Mouse (Mus musculus): ENCODE measurements around the gene Socs3. TPM values are rescaled to one million over a fixed set of nuclear protein-coding genes. Genes with fewer than 3 reads are reported as not detected.

The Socs3 gene
- polyA plus RNA-seq, 1 experiment from 2014 or later = 11.7 TPM

GRCm38 (mm10) chr11:117924466-117924865 lies 45.4 kb downstream of the Socs3 start:
- no peak for TF ChIP-seq CTCF (IDR thresholded peaks at IDR 0.05; ENCODE audit: low read depth)
- no peaks in the 10 kb centered on the region for H3K4me1 ChIP-seq (replicated peaks; ENCODE audit: insufficient read depth, low read length)
- no peak for DNase-seq (ENCODE audit: low spot score)

GRCm38 (mm10) chr11:117923279-117923678 lies 46.6 kb downstream of the Socs3 start:
- H3K4me3 ChIP-seq (replicated peaks; ENCODE audit: low read depth, low read length) = no peak overlapping the region
- no peak for TF ChIP-seq CTCF (IDR thresholded peaks at IDR 0.05; ENCODE audit: low read depth)
- ATAC-seq (replicated peaks; ENCODE audit: low FRiP score, low read depth) (peak; percentile 50; the same call in 1 of the 2 replicates), DNase-seq (ENCODE audit: low spot score) (peak; percentile 79)
- H3K27me3 ChIP-seq (ENCODE audit: insufficient read depth, low read length) = no peaks in the 10 kb centered on the region
- H3K27ac ChIP-seq = no peak overlapping the region
- H3K4me1 ChIP-seq (replicated peaks; ENCODE audit: insufficient read depth, low read length) = 0 out of 2 replicates have a peak, but pooled peaks cover 6% of the 10 kb centered on the region
- no peak overlapping the region for H3K9ac ChIP-seq (ENCODE audit: low read depth, low read length)
- no peaks in the 10 kb centered on the region for H3K9me3 ChIP-seq (replicated peaks; ENCODE audit: low read length)
- 65% methylated on average over 11 of the region's 11 CpGs for WGBS
- H3K36me3 ChIP-seq (ENCODE audit: insufficient read depth, low read length) = no peaks in the 10 kb centered on the region
- no peak overlapping the region for H3K4me2 ChIP-seq (ENCODE audit: low read length)

More at GRCm38 (mm10) chr11:117924466-117924865, 45.4 kb downstream of the Socs3 start:
- no peaks in the 10 kb centered on the region for H3K27me3 ChIP-seq (ENCODE audit: insufficient read depth, low read length)
- no peak overlapping the region for H3K4me2 ChIP-seq (ENCODE audit: low read length)
- WGBS = 59% methylated on average over 6 of the region's 6 CpGs
- no peak for ATAC-seq (replicated peaks; ENCODE audit: low FRiP score, low read depth)
- no peaks in the 10 kb centered on the region for H3K36me3 ChIP-seq (ENCODE audit: insufficient read depth, low read length)
- no peak overlapping the region for H3K4me3 ChIP-seq (replicated peaks; ENCODE audit: low read depth, low read length)
- H3K27ac ChIP-seq = no peak overlapping the region
- H3K9ac ChIP-seq (ENCODE audit: low read depth, low read length) = no peak overlapping the region
- no peaks in the 10 kb centered on the region for H3K9me3 ChIP-seq (replicated peaks; ENCODE audit: low read length)

- TF ChIP-seq CTCF (IDR thresholded peaks at IDR 0.05; ENCODE audit: low read depth) = no peak
- Histone ChIP-seq H3K27me3 (ENCODE audit: insufficient read depth, low read length) (no peaks in the 10 kb centered on the region), H3K9me3 (replicated peaks; ENCODE audit: low read length) (no peaks in the 10 kb centered on the region; the same call in 1 of the 2 replicates), H3K4me2 (ENCODE audit: low read length) (no peak overlapping the region), H3K27ac (no peak overlapping the region), H3K4me3 (replicated peaks; ENCODE audit: low read depth, low read length) (no peak overlapping the region), H3K9ac (ENCODE audit: low read depth, low read length) (no peak overlapping the region; the same call in 1 of the 2 replicates), H3K4me1 (replicated peaks; ENCODE audit: insufficient read depth, low read length) (0 out of 2 replicates have a peak, but pooled peaks cover 6% of the 10 kb centered on the region), H3K36me3 (ENCODE audit: insufficient read depth, low read length) (no peaks in the 10 kb centered on the region)
- 7% methylated on average over 5 of the region's 5 CpGs for WGBS
- ATAC-seq (replicated peaks; ENCODE audit: low FRiP score, low read depth) (no peak), DNase-seq (ENCODE audit: low spot score) (no peak)
Measured at GRCm38 (mm10) chr11:117919211-117919610, 50.6 kb downstream of the Socs3 start.

GRCm38 (mm10) chr11:117918541-117918940 lies 51.3 kb downstream of the Socs3 start:
- Histone ChIP-seq H3K9me3 (replicated peaks; ENCODE audit: low read length) (no peaks in the 10 kb centered on the region; the same call in 1 of the 2 replicates), H3K36me3 (ENCODE audit: insufficient read depth, low read length) (no peaks in the 10 kb centered on the region), H3K9ac (ENCODE audit: low read depth, low read length) (no peak overlapping the region), H3K27me3 (ENCODE audit: insufficient read depth, low read length) (no peaks in the 10 kb centered on the region), H3K4me1 (replicated peaks; ENCODE audit: insufficient read depth, low read length) (0 out of 2 replicates have a peak, but pooled peaks cover 6% of the 10 kb centered on the region), H3K27ac (no peak overlapping the region), H3K4me2 (ENCODE audit: low read length) (no peak overlapping the region), H3K4me3 (replicated peaks; ENCODE audit: low read depth, low read length) (no peak overlapping the region)
- WGBS = 57% methylated on average over 11 of the region's 11 CpGs
- no peak for TF ChIP-seq CTCF (IDR thresholded peaks at IDR 0.05; ENCODE audit: low read depth)
- DNase-seq (ENCODE audit: low spot score) (no peak), ATAC-seq (replicated peaks; ENCODE audit: low FRiP score, low read depth) (no peak)

Small RNA genes lying within 50 kb of the gene (microRNA-seq; reads per million reads assigned to microRNA genes)
- gene Mir6933 = not detected

Other genes starting within 250 kb of the Socs3 start
- 2.3 and 3.6 TPM in 2 replicates for gene Tmc8, start 188.0 kb downstream of the Socs3 start, polyA plus RNA-seq (2015; fragmentation: Nextera tagmentation; extraction: Ambion mirVana)
- gene Tmc6, start 187.8 kb downstream of the Socs3 start, polyA plus RNA-seq (2015; fragmentation: Nextera tagmentation; extraction: Ambion mirVana) = 38.8 and 39.2 TPM in 2 replicates
- not detected in 2 replicates for gene 6030468B19Rik, start 172.4 kb downstream of the Socs3 start, polyA plus RNA-seq (2015; fragmentation: Nextera tagmentation; extraction: Ambion mirVana)
- 0.19 and 0.21 TPM in 2 replicates for gene Gm20708, start 160.4 kb downstream of the Socs3 start, polyA plus RNA-seq (2015; fragmentation: Nextera tagmentation; extraction: Ambion mirVana)
- 107 and 115 TPM in 2 replicates for gene Syngr2, start 160.4 kb downstream of the Socs3 start, polyA plus RNA-seq (2015; fragmentation: Nextera tagmentation; extraction: Ambion mirVana)
- 4.5 and 5.4 TPM in 2 replicates for gene Afmid, start 144.1 kb downstream of the Socs3 start, polyA plus RNA-seq (2015; fragmentation: Nextera tagmentation; extraction: Ambion mirVana)
- 51.6 and 64.0 TPM in 2 replicates for gene Tk1, start 144.0 kb downstream of the Socs3 start, polyA plus RNA-seq (2015; fragmentation: Nextera tagmentation; extraction: Ambion mirVana)
- gene Birc5, start 120.8 kb downstream of the Socs3 start, polyA plus RNA-seq (2015; fragmentation: Nextera tagmentation; extraction: Ambion mirVana) = 145 and 155 TPM in 2 replicates
- not detected in 2 replicates for gene Tmem235, start 109.3 kb downstream of the Socs3 start, polyA plus RNA-seq (2015; fragmentation: Nextera tagmentation; extraction: Ambion mirVana)
- gene Tha1, start 96.6 kb downstream of the Socs3 start, polyA plus RNA-seq (2015; fragmentation: Nextera tagmentation; extraction: Ambion mirVana) = 6.4 and 7.1 TPM in 2 replicates
- 29.6 and 32.0 TPM in 2 replicates for gene Pgs1, start 16.2 kb upstream of the Socs3 start, polyA plus RNA-seq (2015; fragmentation: Nextera tagmentation; extraction: Ambion mirVana)
- gene Dnah17, start 160.6 kb upstream of the Socs3 start, polyA plus RNA-seq (2015; fragmentation: Nextera tagmentation; extraction: Ambion mirVana) = 0.08 and 0.12 TPM in 2 replicates

All from kidney, postnatal 0 days (tissue).